Mouse (Mus musculus): ENCODE measurements at regions not wholly inside any gene's neighbourhood (a gene's known extent, or its start where the extent isn't known, plus 50 kb on each side); places are given as distances from the start of the nearest gene placed in this dataset.

DNA sequence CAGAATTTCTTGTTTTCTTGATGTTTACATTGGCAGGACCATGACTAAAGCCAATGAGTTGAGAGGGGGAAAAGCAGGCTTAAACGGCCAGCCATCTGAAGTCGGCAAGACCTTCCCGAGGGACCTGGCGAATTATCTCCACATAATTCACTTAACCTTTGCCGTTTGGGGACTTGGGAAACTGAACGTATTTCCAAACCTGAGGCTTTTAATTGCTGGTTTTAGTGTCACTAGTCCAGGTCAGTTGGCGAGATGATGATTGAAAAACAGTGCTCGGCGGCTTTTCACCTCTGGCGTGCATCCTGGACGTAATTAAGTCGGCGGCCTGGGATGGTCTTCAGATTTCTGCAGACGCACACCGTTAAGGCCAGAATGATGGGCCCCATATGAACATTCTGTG lies 66.9 kb upstream of the Atp5g3 start:
- Histone ChIP-seq H3K4me3 (replicated peaks; ENCODE audit: low read length) (no peak overlapping the region), H3K9ac (no peak overlapping the region), H3K4me2 (replicated peaks) (no peak overlapping the region), H3K4me1 (replicated peaks; ENCODE audit: control insufficient read depth, insufficient read depth, low read length) (no peaks in the 10 kb centered on the region), H3K27ac (no peak overlapping the region), H3K9me3 (ENCODE audit: control insufficient read depth, low read length) (no peaks in the 10 kb centered on the region), H3K27me3 (ENCODE audit: control insufficient read depth, insufficient read depth, low read length) (no peaks in the 10 kb centered on the region), H3K36me3 (replicated peaks; ENCODE audit: control insufficient read depth, insufficient read depth) (no peaks in the 10 kb centered on the region)
- DNase-seq (ENCODE audit: low spot score) (no peak), ATAC-seq (ENCODE audit: low FRiP score) (no peak)
- WGBS: 54% methylated on average over 15 of the region's 15 CpGs

DNA sequence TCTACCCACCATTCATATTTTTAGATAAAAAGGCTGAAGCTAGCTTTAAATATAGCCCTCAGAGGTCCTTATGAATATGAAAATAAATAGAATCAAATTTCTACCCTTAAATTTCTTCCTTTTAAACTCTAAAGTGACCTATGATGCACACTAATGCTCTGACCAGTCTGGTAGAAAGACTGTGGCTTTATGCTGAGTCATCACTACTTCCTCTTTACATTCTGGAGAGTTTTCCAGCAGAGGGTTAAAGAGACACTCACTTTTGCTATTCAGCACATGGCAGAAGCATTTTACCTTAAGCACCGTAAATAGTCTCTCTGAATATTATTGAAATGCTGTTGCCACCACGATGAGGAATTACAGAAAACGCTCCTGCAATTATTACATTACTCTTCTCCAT lies 62.6 kb upstream of the Atp5g3 start:
- Histone ChIP-seq H3K4me3 (replicated peaks; ENCODE audit: low read length) (no peak overlapping the region), H3K27ac (no peak overlapping the region), H3K4me1 (replicated peaks; ENCODE audit: control insufficient read depth, insufficient read depth, low read length) (no peaks in the 10 kb centered on the region), H3K9ac (no peak overlapping the region), H3K27me3 (ENCODE audit: control insufficient read depth, insufficient read depth, low read length) (no peaks in the 10 kb centered on the region), H3K4me2 (replicated peaks) (no peak overlapping the region), H3K36me3 (replicated peaks; ENCODE audit: control insufficient read depth, insufficient read depth) (no peaks in the 10 kb centered on the region), H3K9me3 (ENCODE audit: control insufficient read depth, low read length) (no peaks in the 10 kb centered on the region)
- ATAC-seq (ENCODE audit: low FRiP score): no peak
- DNase-seq (ENCODE audit: low spot score): no peak
- 60% methylated on average over 3 of the region's 3 CpGs for WGBS

DNA sequence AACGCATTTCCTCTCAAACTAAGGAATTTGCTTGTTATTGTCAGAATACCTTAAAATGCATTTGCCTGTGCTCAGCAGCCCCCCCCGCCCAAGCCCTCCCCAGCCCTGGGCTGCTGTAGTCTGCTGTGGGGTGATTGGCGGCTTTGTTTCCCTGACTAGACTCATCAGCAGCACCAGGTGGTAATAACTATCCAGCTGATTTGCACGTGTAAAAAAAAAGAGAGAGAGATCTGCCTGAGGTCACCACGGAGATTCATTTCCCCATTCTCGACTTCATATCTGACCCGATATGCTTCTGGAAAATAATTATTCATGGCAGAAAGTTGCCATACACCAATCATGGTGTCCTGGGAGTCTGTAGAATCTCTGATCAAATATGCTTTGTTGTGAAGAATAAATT lies 56.5 kb upstream of the Atp5g3 start:
- Histone ChIP-seq H3K4me1 (replicated peaks; ENCODE audit: control insufficient read depth, insufficient read depth, low read length) (0 out of 2 replicates have a peak, but pooled peaks cover 8% of the 10 kb centered on the region), H3K4me3 (replicated peaks; ENCODE audit: low read length) (no peak overlapping the region), H3K9me3 (ENCODE audit: control insufficient read depth, low read length) (no peaks in the 10 kb centered on the region), H3K27me3 (ENCODE audit: control insufficient read depth, insufficient read depth, low read length) (no peaks in the 10 kb centered on the region), H3K9ac (no peak overlapping the region), H3K36me3 (replicated peaks; ENCODE audit: control insufficient read depth, insufficient read depth) (no peaks in the 10 kb centered on the region), H3K27ac (no peak overlapping the region), H3K4me2 (replicated peaks) (no peak overlapping the region)
- WGBS: 46% methylated on average over 7 of the region's 7 CpGs
- ATAC-seq (ENCODE audit: low FRiP score): no peak
- DNase-seq (ENCODE audit: low spot score): no peak

DNA sequence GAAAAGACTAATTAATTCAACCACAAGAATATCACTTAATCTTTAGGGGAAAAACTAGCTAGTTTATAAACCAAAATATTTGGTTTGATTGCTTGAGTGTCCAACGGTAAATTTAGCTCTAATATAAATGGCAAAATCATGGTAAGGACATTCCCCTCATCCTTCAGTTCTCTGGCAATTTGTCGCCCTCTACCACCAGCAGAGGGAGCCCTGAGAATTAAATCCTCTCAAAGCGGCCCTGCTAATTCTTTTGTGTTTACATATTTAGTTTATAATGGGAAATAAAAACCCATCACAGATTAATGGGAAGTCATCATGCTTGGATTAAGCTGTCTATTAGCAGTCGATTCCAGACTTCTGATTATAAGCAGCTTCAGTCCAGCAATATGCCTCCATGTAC lies 54.5 kb upstream of the Atp5g3 start:
- ATAC-seq (ENCODE audit: low FRiP score) (no peak), DNase-seq (ENCODE audit: low spot score) (peak; percentile 80)
- H3K9me3 ChIP-seq (ENCODE audit: control insufficient read depth, low read length): no peaks in the 10 kb centered on the region
- no peak overlapping the region for H3K4me3 ChIP-seq (replicated peaks; ENCODE audit: low read length)
- H3K9ac ChIP-seq: no peak overlapping the region
- no peaks in the 10 kb centered on the region for H3K27me3 ChIP-seq (ENCODE audit: control insufficient read depth, insufficient read depth, low read length)
- no peaks in the 10 kb centered on the region for H3K36me3 ChIP-seq (replicated peaks; ENCODE audit: control insufficient read depth, insufficient read depth)
- no peak overlapping the region for H3K27ac ChIP-seq
- 18% methylated on average over 4 of the region's 4 CpGs for WGBS
- H3K4me1 ChIP-seq (replicated peaks; ENCODE audit: control insufficient read depth, insufficient read depth, low read length): 0 out of 2 replicates have a peak, but pooled peaks cover 8% of the 10 kb centered on the region
- no peak overlapping the region; the same call in 1 of the 2 replicates for H3K4me2 ChIP-seq (replicated peaks)

Data from hindbrain, embryonic 14.5 days (tissue).